Mouse (Mus musculus): Measurements from ENCODE around the gene Thsd4. TPM values are rescaled to one million over a fixed set of nuclear protein-coding genes. Genes with fewer than 3 reads are reported as not detected.

Thsd4 gene
- polyA plus RNA-seq, 1 experiment from 2014 or later, result 6.0 TPM

DNA sequence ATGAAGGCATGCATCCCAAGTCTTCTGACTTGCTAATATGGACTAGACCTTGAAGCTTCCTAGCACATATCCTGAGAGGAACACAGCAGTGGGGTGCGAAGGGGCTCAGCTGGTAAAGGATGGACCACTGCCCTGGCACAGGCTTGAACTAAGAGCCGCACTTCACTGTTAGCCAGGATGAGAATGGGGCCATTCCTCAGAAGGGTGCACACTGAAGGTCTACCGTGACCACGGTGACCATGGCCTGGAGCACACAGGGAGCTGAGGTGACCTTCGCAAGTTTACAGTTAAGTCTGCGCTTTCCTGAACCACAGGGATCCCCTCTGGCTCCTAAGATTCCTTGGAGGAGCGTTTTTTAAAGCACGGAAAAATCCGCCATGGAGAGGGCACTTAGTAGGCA is 406.5 kb downstream of the Thsd4 start:
- H3K27me3 ChIP-seq, result no peaks in the 10 kb centered on the region
- H3K4me1 ChIP-seq, result peaks cover 4% of the 10 kb centered on the region
- no peak overlapping the region for H3K4me3 ChIP-seq
- 93% methylated on average over 9 of the region's 9 CpGs for WGBS
- H3K36me3 ChIP-seq (ENCODE audit: poor library complexity, severe bottlenecking), result no peaks in the 10 kb centered on the region
- H3K27ac ChIP-seq, result no peak overlapping the region
- no peak overlapping the region for H3K9ac ChIP-seq
- H3K4me2 ChIP-seq, result no peak overlapping the region
- H3K9me3 ChIP-seq (replicated peaks), result no peaks in the 10 kb centered on the region
- ATAC-seq, result no peak

DNA sequence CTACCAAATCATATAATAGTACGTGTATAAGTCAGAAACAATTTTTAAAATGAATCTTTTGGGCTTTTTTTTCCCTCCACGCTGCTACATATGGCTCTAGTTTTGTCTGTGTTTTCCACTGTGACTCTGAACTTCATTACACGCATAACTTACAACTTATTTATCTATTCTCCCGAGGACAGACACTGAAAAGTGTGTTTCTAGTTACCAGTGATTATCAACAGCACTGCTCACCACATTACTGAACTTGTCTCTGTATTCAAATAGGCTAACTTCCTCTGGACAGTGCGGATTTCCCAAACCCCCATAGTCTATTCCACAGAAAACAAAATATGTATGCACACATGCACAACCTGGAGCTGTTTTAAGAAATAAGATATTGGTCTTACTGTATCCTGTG is 411.6 kb downstream of the Thsd4 start:
- Histone ChIP-seq H3K27ac (no peak overlapping the region), H3K9ac (no peak overlapping the region), H3K27me3 (no peaks in the 10 kb centered on the region), H3K36me3 (ENCODE audit: poor library complexity, severe bottlenecking) (no peaks in the 10 kb centered on the region), H3K9me3 (replicated peaks) (no peaks in the 10 kb centered on the region), H3K4me2 (no peak overlapping the region), H3K4me3 (no peak overlapping the region), H3K4me1 (no peaks in the 10 kb centered on the region)
- ATAC-seq, result no peak
- WGBS, result 86% methylated on average over 5 of the region's 5 CpGs

GRCm38 (mm10) chr9:60106683-60107082 is 415.2 kb downstream of the Thsd4 start:
- Histone ChIP-seq H3K9ac (no peak overlapping the region), H3K27ac (no peak overlapping the region), H3K4me3 (no peak overlapping the region), H3K9me3 (replicated peaks) (no peaks in the 10 kb centered on the region), H3K36me3 (ENCODE audit: poor library complexity, severe bottlenecking) (no peaks in the 10 kb centered on the region), H3K27me3 (no peaks in the 10 kb centered on the region), H3K4me2 (no peak overlapping the region), H3K4me1 (no peaks in the 10 kb centered on the region)
- ATAC-seq, result no peak
- WGBS, result 88% methylated on average over 6 of the region's 6 CpGs

DNA sequence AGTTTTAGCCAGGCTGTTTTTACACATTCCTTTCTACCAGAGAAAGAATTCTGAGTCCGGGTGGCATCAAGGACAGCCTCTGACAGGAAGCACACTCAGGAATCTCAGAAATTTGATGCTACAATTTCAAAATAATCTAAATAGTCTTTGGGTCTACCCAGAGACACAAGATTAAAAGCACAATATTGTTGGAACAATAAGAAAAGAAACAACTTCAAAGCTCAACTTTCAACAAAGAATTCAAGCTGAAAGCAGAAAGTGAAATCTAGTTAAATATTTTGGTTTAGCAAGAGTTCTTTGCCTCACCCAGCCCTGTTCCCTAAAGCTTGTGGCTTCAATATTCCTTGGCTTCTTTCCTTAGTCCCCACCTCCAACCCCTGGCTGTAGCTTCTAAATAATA is 415.7 kb downstream of the Thsd4 start:
- Histone ChIP-seq H3K36me3 (ENCODE audit: poor library complexity, severe bottlenecking) (no peaks in the 10 kb centered on the region), H3K27ac (no peak overlapping the region), H3K4me2 (no peak overlapping the region), H3K9me3 (replicated peaks) (no peaks in the 10 kb centered on the region), H3K27me3 (no peaks in the 10 kb centered on the region), H3K4me3 (no peak overlapping the region), H3K9ac (no peak overlapping the region), H3K4me1 (no peaks in the 10 kb centered on the region)
- WGBS, result 75% methylated on average over 1 of the region's 1 CpGs
- ATAC-seq, result no peak

- no peak for ATAC-seq
- WGBS, result 44% methylated on average over 1 of the region's 1 CpGs
- Histone ChIP-seq H3K9ac (no peak overlapping the region), H3K4me3 (no peak overlapping the region), H3K36me3 (ENCODE audit: poor library complexity, severe bottlenecking) (no peaks in the 10 kb centered on the region), H3K4me2 (no peak overlapping the region), H3K27ac (no peak overlapping the region), H3K9me3 (replicated peaks) (no peaks in the 10 kb centered on the region), H3K4me1 (no peaks in the 10 kb centered on the region), H3K27me3 (no peaks in the 10 kb centered on the region)
These were observed 427.6 kb downstream of the Thsd4 start for GRCm38 (mm10) chr9:60094211-60094610.

DNA sequence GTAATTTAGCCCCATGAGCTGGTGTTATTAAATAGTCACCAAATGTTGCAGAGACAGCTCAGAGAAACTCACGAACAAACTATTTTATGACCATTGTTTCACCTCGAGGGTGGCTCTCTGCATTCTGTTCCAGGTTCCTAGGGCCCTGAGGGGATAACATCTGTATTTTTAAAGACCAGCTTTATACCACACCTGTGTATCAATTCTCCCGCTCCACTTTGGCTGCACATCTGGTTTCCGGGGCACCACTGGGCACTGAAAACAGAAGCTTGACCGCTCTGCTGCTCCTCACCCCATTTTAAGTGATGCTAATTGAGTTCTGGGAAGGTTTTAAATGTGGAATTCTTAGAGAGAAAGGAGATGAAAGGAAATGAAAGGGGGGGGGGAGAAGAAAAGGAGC is 429.4 kb downstream of the Thsd4 start:
- no peaks in the 10 kb centered on the region for H3K27me3 ChIP-seq
- WGBS, result 52% methylated on average over 5 of the region's 5 CpGs
- no peak overlapping the region for H3K4me3 ChIP-seq
- no peak overlapping the region for H3K9ac ChIP-seq
- no peak overlapping the region for H3K27ac ChIP-seq
- H3K36me3 ChIP-seq (ENCODE audit: poor library complexity, severe bottlenecking), result no peaks in the 10 kb centered on the region
- no peak overlapping the region for H3K4me2 ChIP-seq
- H3K9me3 ChIP-seq (replicated peaks), result no peaks in the 10 kb centered on the region
- no peak for ATAC-seq
- no peaks in the 10 kb centered on the region for H3K4me1 ChIP-seq

DNA sequence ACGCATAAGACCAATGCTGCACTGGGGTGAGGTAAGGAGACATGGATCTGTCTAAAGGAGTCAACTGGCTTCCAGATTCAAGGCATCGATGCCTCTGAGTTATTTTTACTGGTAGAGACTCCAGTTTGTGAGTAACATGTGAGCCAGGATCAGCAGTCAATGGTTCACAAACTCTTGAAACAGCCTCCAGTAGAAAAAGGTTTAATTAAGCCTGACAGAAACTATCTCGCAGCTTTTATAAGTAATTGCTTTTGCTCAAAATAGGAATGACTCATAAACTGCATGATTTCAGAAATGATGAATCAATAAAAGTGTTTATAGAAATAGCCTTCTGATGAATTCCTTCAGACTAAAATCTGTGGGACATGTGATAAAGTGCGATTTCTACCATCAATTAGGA is 432.4 kb downstream of the Thsd4 start:
- no peaks in the 10 kb centered on the region for H3K27me3 ChIP-seq
- H3K36me3 ChIP-seq (ENCODE audit: poor library complexity, severe bottlenecking), result no peaks in the 10 kb centered on the region
- no peak overlapping the region for H3K27ac ChIP-seq
- no peaks in the 10 kb centered on the region for H3K9me3 ChIP-seq (replicated peaks)
- no peak overlapping the region for H3K9ac ChIP-seq
- no peak overlapping the region for H3K4me2 ChIP-seq
- ATAC-seq, result no peak
- 92% methylated on average over 4 of the region's 4 CpGs for WGBS
- H3K4me1 ChIP-seq, result no peaks in the 10 kb centered on the region
- H3K4me3 ChIP-seq, result no peak overlapping the region

GRCm38 (mm10) chr9:60088101-60088500 is 433.7 kb downstream of the Thsd4 start:
- Histone ChIP-seq H3K27me3 (no peaks in the 10 kb centered on the region), H3K4me3 (no peak overlapping the region), H3K4me2 (no peak overlapping the region), H3K27ac (no peak overlapping the region), H3K4me1 (no peaks in the 10 kb centered on the region), H3K36me3 (ENCODE audit: poor library complexity, severe bottlenecking) (no peaks in the 10 kb centered on the region), H3K9me3 (replicated peaks) (no peaks in the 10 kb centered on the region), H3K9ac (no peak overlapping the region)
- no peak for ATAC-seq
- 49% methylated on average over 5 of the region's 5 CpGs for WGBS

DNA sequence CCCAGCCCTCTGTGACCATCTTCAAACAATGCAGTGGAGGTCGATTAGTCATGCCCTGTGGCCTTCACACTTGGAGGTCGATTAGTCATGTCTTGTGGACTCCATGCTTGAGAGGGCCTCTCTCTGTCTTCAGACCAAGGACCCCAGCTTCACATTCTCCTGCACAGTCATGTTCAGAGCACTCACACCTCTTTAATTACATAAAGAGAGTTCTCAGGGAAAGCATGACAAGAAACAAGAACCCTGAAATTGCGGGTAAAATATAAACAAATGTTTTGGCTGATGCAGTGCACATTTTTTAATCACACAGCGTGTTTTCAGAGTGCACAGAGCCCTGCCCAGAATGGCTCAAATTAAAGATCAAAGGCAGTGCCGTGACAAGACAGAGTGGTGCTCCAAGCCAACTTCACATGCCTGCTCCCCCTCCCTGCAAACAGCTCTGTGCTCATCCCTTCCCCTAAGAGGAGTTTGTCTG is 439.7 kb downstream of the Thsd4 start:
- no peaks in the 10 kb centered on the region for H3K27me3 ChIP-seq
- H3K4me3 ChIP-seq, result no peak overlapping the region
- H3K27ac ChIP-seq, result no peak overlapping the region
- H3K4me2 ChIP-seq, result no peak overlapping the region
- ATAC-seq, result no peak
- 30% methylated on average over 5 of the region's 5 CpGs for WGBS
- no peaks in the 10 kb centered on the region for H3K9me3 ChIP-seq (replicated peaks)
- H3K4me1 ChIP-seq, result no peaks in the 10 kb centered on the region
- H3K9ac ChIP-seq, result no peak overlapping the region
- no peaks in the 10 kb centered on the region for H3K36me3 ChIP-seq (ENCODE audit: poor library complexity, severe bottlenecking)

DNA sequence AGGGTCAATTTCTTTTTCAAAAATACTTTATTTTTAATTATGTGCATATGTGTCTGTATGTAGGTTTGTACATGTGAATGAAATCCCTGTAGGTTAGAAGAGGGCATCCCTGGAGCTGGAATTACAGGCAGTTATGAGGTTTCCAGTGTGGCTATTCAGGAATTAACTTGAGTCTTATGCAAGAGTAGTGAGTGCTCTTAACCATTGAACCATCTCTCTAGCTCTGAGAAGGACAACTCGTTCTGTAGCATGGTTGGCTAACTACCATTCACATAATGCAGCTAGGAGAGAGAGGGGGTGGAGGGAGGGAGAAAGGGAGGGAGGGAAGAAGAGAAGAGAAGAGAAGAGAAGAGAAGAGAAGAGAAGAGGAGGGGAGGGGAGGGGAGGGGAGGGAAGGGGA is 444.1 kb downstream of the Thsd4 start:
- WGBS, result 38% methylated on average over 1 of the region's 1 CpGs
- Histone ChIP-seq H3K36me3 (ENCODE audit: poor library complexity, severe bottlenecking) (no peaks in the 10 kb centered on the region), H3K4me3 (no peak overlapping the region), H3K27me3 (no peaks in the 10 kb centered on the region), H3K27ac (no peak overlapping the region), H3K9ac (no peak overlapping the region), H3K4me1 (peaks cover 5% of the 10 kb centered on the region; the same call in 1 of the 2 replicates), H3K9me3 (replicated peaks) (no peaks in the 10 kb centered on the region), H3K4me2 (no peak overlapping the region)
- no peak for ATAC-seq

GRCm38 (mm10) chr9:60076396-60076795 is 445.4 kb downstream of the Thsd4 start:
- WGBS, result 7% methylated on average over 4 of the region's 4 CpGs
- no peak for ATAC-seq

DNA sequence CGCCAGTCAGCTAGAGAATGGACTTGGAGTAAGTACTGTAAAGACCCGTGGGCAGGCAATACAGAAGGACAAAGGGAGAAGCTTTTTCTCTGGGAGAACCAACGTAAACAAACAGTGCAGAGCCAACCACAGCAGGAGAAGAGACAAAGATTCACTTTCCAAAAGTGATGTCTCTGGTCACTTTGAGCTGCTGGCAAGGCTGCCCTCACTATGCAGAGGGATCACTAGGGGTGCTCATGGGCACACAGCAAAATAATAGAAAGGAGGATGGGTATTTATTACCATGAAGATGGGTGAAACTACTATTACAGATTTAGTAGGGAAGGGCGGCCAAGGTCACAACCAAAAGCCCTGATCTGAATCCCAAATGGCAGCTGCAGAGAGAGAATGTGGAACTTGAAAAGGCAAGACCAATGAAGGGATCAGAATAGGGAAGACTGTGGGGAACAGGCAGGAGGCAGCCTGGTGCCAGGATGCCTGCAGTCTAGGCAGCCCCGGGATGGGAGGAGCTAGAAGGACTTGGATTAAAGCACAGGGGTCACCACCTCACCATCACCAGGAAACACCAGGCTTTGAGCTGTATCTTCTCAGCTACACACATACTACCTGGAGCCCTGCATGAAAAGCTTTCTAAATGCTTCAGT is 450.1 kb downstream of the Thsd4 start:
- 43% methylated on average over 5 of the region's 5 CpGs for WGBS
- H3K27ac ChIP-seq, result no peak overlapping the region
- H3K4me1 ChIP-seq, result peaks cover 10% of the 10 kb centered on the region; the same call in 1 of the 2 replicates
- no peaks in the 10 kb centered on the region for H3K27me3 ChIP-seq
- no peak overlapping the region; the same call in 1 of the 2 replicates for H3K9ac ChIP-seq
- H3K36me3 ChIP-seq (ENCODE audit: poor library complexity, severe bottlenecking), result no peaks in the 10 kb centered on the region
- no peak overlapping the region for H3K4me3 ChIP-seq
- no peak for ATAC-seq
- H3K9me3 ChIP-seq (replicated peaks), result no peaks in the 10 kb centered on the region
- no peak overlapping the region for H3K4me2 ChIP-seq

More at GRCm38 (mm10) chr9:60076396-60076795, 445.4 kb downstream of the Thsd4 start:
- no peak overlapping the region for H3K4me2 ChIP-seq
- no peak overlapping the region for H3K4me3 ChIP-seq
- no peaks in the 10 kb centered on the region for H3K9me3 ChIP-seq (replicated peaks)
- H3K4me1 ChIP-seq, result peaks cover 10% of the 10 kb centered on the region; the same call in 1 of the 2 replicates
- no peak overlapping the region for H3K27ac ChIP-seq
- H3K36me3 ChIP-seq (ENCODE audit: poor library complexity, severe bottlenecking), result no peaks in the 10 kb centered on the region
- no peak overlapping the region for H3K9ac ChIP-seq
- H3K27me3 ChIP-seq, result no peaks in the 10 kb centered on the region

GRCm38 (mm10) chr9:60067241-60067640 is 454.6 kb downstream of the Thsd4 start:
- no peaks in the 10 kb centered on the region for H3K36me3 ChIP-seq (ENCODE audit: poor library complexity, severe bottlenecking)

More at GRCm38 (mm10) chr9:60067241-60067640, 454.6 kb downstream of the Thsd4 start:
- WGBS, result 93% methylated on average over 8 of the region's 8 CpGs
- Histone ChIP-seq H3K4me1 (peaks cover 5% of the 10 kb centered on the region; the same call in 1 of the 2 replicates), H3K4me2 (no peak overlapping the region), H3K27me3 (no peaks in the 10 kb centered on the region), H3K4me3 (no peak overlapping the region), H3K27ac (no peak overlapping the region), H3K9me3 (replicated peaks) (no peaks in the 10 kb centered on the region), H3K9ac (no peak overlapping the region)
- no peak for ATAC-seq
